Mouse (Mus musculus): Measurements from ENCODE around the gene Ttc9c.

- no peak for TF ChIP-seq POLR2A (IDR thresholded peaks at IDR 0.05; ENCODE audit: borderline replicate concordance, insufficient read depth, low read length)
- no peak for TF ChIP-seq CTCF (IDR thresholded peaks at IDR 0.05; ENCODE audit: borderline replicate concordance, insufficient read depth, low read depth, low read length)
These were observed 15.8 kb downstream of the Ttc9c start for GRCm38 (mm10) chr19:8803204-8803780.
